Mouse (Mus musculus) heart, postnatal 0 days (tissue): ENCODE measurements around the gene Socs4. TPM values are rescaled to one million over a fixed set of nuclear protein-coding genes. Genes with fewer than 3 reads are reported as not detected.

ENCODE experiments used
- ATAC-seq: fragments of 200-750 bp; cut with Nextera tagmentation; 2 replicates; pipeline ENCODE4 v1.8.0; 2017; ENCODE audit warnings: low read depth, moderate number of reproducible peaks, moderate library complexity; ENCODE audit not compliant: insufficient read depth
- DNase-seq: peaks from one replicate; pipeline ENCODE4 v3.0.0-alpha.2; 2016; ENCODE audit warnings: low spot score
- H3K27ac ChIP-seq: fragments of 300-500 bp; sonication (generic); 2 replicates; pipeline ENCODE4 v1.5.1; 2014; ENCODE audit warnings: low read depth, mild to moderate bottlenecking
- H3K27me3 ChIP-seq: fragments of 300-500 bp; sonication (generic); 2 replicates; pipeline ENCODE4 v1.6.1; 2014; ENCODE audit warnings: low read length, mixed read lengths; ENCODE audit not compliant: control insufficient read depth, insufficient read depth
- H3K36me3 ChIP-seq: fragments of 300-500 bp; sonication (generic); replicated peaks from 2 replicates; pipeline ENCODE4 v1.6.1; 2014; ENCODE audit warnings: low read length, mixed read lengths; ENCODE audit not compliant: control insufficient read depth, insufficient read depth
- H3K4me1 ChIP-seq: fragments of 300-500 bp; sonication (generic); 2 replicates; pipeline ENCODE4 v1.6.1; 2014; ENCODE audit warnings: antibody characterized with exemption; ENCODE audit not compliant: control insufficient read depth, insufficient read depth
- H3K4me2 ChIP-seq: fragments of 300-500 bp; sonication (generic); 2 replicates; pipeline ENCODE4 v1.6.1; 2014; ENCODE audit warnings: low read depth, mild to moderate bottlenecking, low read length, moderate library complexity
- H3K4me3 ChIP-seq: fragments of 300-500 bp; sonication (generic); 2 replicates; pipeline ENCODE4 v1.5.1; 2014; ENCODE audit warnings: low read depth, low read length
- H3K9ac ChIP-seq: fragments of 300-500 bp; sonication (generic); replicated peaks from 2 replicates; pipeline ENCODE4 v1.6.1; 2014; ENCODE audit warnings: low read depth, low read length, mixed read lengths
- H3K9me3 ChIP-seq: fragments of 300-500 bp; sonication (generic); replicated peaks from 2 replicates; pipeline ENCODE4 v1.6.1; 2016; ENCODE audit warnings: low read length; ENCODE audit not compliant: control insufficient read depth
- CTCF ChIP-seq: IDR thresholded peaks from 2 replicates; pipeline ENCODE4 v1.5.1; 2016; ENCODE audit warnings: antibody characterized with exemption, control low read depth, low read depth
- EP300 ChIP-seq: IDR thresholded peaks from 2 replicates; pipeline ENCODE4 v1.6.1; 2016; ENCODE audit warnings: antibody characterized with exemption, low read depth
- WGBS: fragments of 180-500 bp; shearing (Covaris S2); extraction: QIAGEN DNeasy Blood & Tissue Kit; methylation state at CpG from one replicate; pipeline ENCODE4 v1.1.7; 2014; 5-methylcytosine and 5-hydroxymethylcytosine counted together
- polyA plus RNA-seq: library from polyadenylated mRNA; unstranded; fragments of >200 nt; fragmentation: Nextera tagmentation; extraction: Ambion mirVana; gene quantifications from 2 replicates; pipeline ENCODE4 v1.2.1, GENCODE M21; 2015
- total RNA-seq: library from RNA; depleted of rRNA; stranded (reverse); fragments of >200 nt; gene quantifications from 2 replicates; pipeline ENCODE4 v1.2.3, GENCODE M21; 2014; ENCODE audit warnings: low replicate concordance

Gene Socs4
- total and polyA plus RNA-seq, 2 experiments from 2014 or later = 1.9 to 3.3 TPM

GRCm38 (mm10) chr14:47325965-47326761 is 49.4 kb downstream of the Socs4 start:
- DNase-seq = no peak

GRCm38 (mm10) chr14:47327347-47327746 is 50.6 kb downstream of the Socs4 start:
- Histone ChIP-seq H3K9me3 (no peaks in the 10 kb centered on the region), H3K9ac (no peak overlapping the region), H3K27me3 (no peaks in the 10 kb centered on the region), H3K4me1 (no peaks in the 10 kb centered on the region), H3K36me3 (0 out of 2 replicates have a peak, but pooled peaks cover 4% of the 10 kb centered on the region), H3K27ac (no peak overlapping the region), H3K4me3 (no peak overlapping the region), H3K4me2 (no peak overlapping the region)
- 93% methylated on average over 5 of the region's 5 CpGs for WGBS
- TF ChIP-seq EP300 (no peak), CTCF (no peak)
- DNase-seq (no peak), ATAC-seq (no peak)

More at GRCm38 (mm10) chr14:47325965-47326761, 49.4 kb downstream of the Socs4 start:
- Histone ChIP-seq H3K27ac (no peak overlapping the region), H3K27me3 (no peaks in the 10 kb centered on the region), H3K4me3 (no peak overlapping the region), H3K4me1 (no peaks in the 10 kb centered on the region), H3K4me2 (no peak overlapping the region), H3K36me3 (0 out of 2 replicates have a peak, but pooled peaks cover 4% of the 10 kb centered on the region), H3K9me3 (no peaks in the 10 kb centered on the region), H3K9ac (no peak overlapping the region)
- WGBS = 79% methylated on average over 9 of the region's 9 CpGs
- TF ChIP-seq EP300 (no peak), CTCF (no peak)
- ATAC-seq = no peak

- H3K9me3 ChIP-seq = no peaks in the 10 kb centered on the region
- WGBS = 61% methylated on average over 5 of the region's 5 CpGs
- H3K4me3 ChIP-seq = no peak overlapping the region
- DNase-seq (no peak), ATAC-seq (no peak)
- no peak overlapping the region for H3K4me2 ChIP-seq
- no peak overlapping the region for H3K9ac ChIP-seq
- no peak for TF ChIP-seq EP300
- TF ChIP-seq CTCF = no peak
- H3K36me3 ChIP-seq = no peaks in the 10 kb centered on the region
- no peaks in the 10 kb centered on the region for H3K27me3 ChIP-seq
- H3K4me1 ChIP-seq = no peaks in the 10 kb centered on the region
- H3K27ac ChIP-seq = no peak overlapping the region
These were observed 55.2 kb downstream of the Socs4 start for GRCm38 (mm10) chr14:47331920-47332319.

- H3K4me3 ChIP-seq = no peak overlapping the region
- H3K4me2 ChIP-seq = no peak overlapping the region
- 67% methylated on average over 4 of the region's 4 CpGs for WGBS
- TF ChIP-seq CTCF = peak; percentile 80
- TF ChIP-seq EP300 = no peak
- DNase-seq (peak; percentile 54), ATAC-seq (no peak)
- H3K4me1 ChIP-seq = no peaks in the 10 kb centered on the region
- no peaks in the 10 kb centered on the region for H3K27me3 ChIP-seq
- H3K36me3 ChIP-seq = no peaks in the 10 kb centered on the region
- no peak overlapping the region for H3K27ac ChIP-seq
- H3K9ac ChIP-seq = no peak overlapping the region
- no peaks in the 10 kb centered on the region for H3K9me3 ChIP-seq
These were observed 58.1 kb downstream of the Socs4 start for GRCm38 (mm10) chr14:47334819-47335218.

GRCm38 (mm10) chr14:47335300-47335699 is 58.6 kb downstream of the Socs4 start:
- TF ChIP-seq CTCF (no peak), EP300 (no peak)
- Histone ChIP-seq H3K36me3 (no peaks in the 10 kb centered on the region), H3K27ac (no peak overlapping the region), H3K9ac (no peak overlapping the region), H3K4me3 (no peak overlapping the region), H3K4me2 (no peak overlapping the region), H3K4me1 (no peaks in the 10 kb centered on the region), H3K9me3 (no peaks in the 10 kb centered on the region), H3K27me3 (no peaks in the 10 kb centered on the region)
- ATAC-seq (no peak), DNase-seq (no peak)
- WGBS = 77% methylated on average over 3 of the region's 3 CpGs
